Mouse (Mus musculus) MN1 (cell line): Measurements from ENCODE around the gene Tnnc1.
A peak's percentile ranks its signal among the peaks of the same experiment; 100 is the strongest.

Experiments used
- DNase-seq: peaks from one replicate; pipeline ENCODE4 v3.0.0-alpha.2; 2016; ENCODE audit warnings: low spot score

Tnnc1 gene

GRCm38 (mm10) chr14:31208084-31208483 lies at the start of gene Tnnc1:
Gene Tnnc1 (plus strand): TSS chr14:31208312.
- DNase-seq, result no peak

DNA sequence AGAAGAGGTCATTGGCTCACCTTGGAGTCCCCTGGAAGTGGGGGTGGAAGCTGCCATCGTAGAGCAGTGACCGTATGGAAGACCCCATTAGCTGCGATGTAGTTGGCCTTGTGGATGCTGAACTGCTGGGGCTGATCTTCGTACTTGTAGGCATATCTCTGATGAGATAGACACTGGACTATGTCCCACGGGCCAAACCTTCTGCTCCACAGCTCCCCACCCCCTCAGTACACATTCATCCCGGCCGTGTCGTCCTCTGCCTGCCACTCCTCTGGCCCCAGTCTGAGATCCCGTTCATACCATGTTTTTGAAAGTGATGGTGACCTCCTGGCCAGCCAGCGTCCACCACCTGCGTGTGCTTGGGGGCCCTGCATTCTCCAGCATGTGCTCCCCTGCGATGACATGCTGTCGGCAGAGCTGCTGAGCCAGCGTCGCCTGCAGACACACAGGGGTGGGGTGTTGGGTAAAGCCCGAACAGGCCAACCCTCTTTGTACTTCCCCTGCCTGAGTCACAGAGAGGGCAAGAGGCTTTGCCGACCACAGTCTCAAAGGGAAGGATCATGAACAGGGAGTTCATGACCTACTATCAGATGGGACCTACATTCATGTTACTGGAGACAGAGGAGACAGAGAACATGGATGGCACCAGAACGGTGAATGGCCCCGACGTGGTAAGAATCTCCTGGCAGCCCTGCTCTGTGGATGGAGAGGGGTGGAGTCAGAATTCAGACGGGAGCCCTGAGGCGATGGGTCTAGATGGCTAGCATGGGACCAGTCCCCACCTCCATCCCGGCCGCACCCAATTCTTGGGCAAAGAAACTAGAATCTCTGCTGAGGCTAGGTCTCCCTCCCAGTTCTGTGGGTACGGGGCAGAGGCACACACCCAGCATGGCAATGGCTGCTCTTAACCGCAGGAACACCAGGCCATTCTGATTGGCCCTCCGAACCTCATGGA lies 47.6 kb upstream of the Tnnc1 start:
- no peak for DNase-seq

- DNase-seq, result no peak
Observed at GRCm38 (mm10) chr14:31161191-31161590, 46.9 kb upstream of the Tnnc1 start.

- no peak for DNase-seq
Observed at GRCm38 (mm10) chr14:31161638-31162037, 46.5 kb upstream of the Tnnc1 start.

- no peak for DNase-seq
Observed at GRCm38 (mm10) chr14:31164067-31164466, 44.0 kb upstream of the Tnnc1 start.

DNA sequence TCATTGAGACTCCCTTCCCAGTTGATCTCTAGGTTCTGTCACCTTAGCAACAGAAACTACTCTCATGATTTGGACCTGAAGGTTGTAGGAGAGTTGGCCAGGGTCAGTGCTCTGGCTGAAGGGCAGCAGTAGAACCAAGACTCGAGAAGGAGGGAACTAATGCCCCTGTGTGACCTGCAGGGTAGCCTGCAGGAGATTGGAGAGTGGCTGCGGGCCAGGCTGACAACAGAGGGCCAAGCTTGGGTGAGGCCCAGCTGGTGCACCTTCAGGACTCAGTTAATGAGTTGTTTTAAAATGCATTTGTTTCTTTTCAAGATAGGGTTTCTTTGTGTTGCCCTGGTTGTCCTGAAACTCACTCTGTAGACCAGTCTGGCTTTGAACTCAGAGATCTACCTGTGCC lies 43.1 kb upstream of the Tnnc1 start:
- DNase-seq, result no peak

GRCm38 (mm10) chr14:31165458-31165857 lies 42.7 kb upstream of the Tnnc1 start:
- no peak for DNase-seq

DNA sequence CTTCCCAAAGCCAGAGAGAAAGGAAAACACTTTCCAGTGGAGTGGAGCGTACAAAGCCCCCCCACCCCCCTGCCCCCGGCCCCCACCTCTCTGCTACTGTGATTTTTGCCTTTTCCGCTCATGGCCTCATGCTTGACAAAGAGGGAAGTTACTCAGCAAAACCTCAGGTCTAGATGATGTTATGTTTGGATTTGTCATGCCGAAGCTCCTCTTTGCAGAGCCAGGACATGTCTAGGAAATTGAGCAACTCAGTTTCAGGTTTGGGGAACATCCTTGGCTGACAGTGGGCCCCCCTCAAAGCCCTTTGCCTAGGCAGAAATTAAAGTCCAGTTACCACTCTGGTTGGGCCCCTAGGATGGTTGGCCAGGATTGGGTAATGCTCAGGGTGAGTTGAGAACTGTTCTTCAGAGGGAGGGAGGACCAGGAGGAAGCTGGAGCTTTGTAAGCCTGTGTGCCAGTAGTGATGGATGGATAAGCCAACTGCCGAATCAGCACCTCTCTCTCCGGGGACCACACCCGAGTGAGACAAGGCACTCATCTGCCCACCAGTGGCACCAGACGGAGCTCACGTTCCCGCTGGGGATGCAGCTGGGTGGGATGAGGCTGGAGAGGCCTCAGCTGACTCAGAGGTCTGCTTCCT lies 42.0 kb upstream of the Tnnc1 start:
- peak; percentile 48 for DNase-seq

DNA sequence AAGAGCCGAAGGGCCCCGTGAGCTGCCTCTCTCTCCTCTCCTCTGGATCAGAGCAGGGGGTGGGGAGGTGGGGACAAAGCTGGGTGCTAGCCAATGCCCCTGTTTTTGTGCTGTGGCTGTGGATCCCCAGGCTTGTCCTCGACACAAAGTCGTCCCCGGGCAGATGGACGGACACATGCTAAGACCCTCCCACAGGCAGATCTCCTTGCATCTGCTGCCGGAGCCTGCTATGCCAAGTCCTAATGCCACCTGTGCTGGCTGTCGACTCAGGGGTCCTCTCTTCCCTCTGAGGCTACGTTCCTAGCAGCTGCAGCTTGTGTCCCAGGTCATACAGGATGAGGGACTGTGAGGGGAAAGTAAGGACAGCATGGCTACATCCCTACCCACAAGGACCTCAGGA lies 41.3 kb upstream of the Tnnc1 start:
- DNase-seq, result no peak

GRCm38 (mm10) chr14:31168425-31168824 lies 39.7 kb upstream of the Tnnc1 start, which contains the start of gene Stab1:
Gene Stab1 (minus strand): TSS chr14:31168641.
- no peak for DNase-seq

DNA sequence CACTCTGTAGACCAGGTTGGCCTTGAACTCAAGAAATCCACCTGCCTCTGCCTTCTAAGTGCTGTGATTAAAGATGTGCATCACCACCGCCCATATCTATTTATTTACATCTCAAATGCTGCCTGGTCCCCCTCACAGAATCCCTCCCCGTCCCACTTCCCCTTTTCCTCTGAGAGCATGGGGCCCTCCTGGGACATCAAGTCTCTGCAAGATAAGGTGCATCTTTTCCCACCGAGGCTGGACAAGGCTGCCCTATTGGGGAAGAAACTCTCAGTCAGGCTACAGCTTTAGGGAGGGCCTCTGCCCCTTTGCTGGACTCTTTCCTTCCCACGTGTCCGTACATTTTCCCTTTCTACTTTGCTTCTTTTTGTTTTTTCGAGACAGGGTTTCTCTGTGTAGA lies 38.6 kb upstream of the Tnnc1 start:
- DNase-seq, result no peak

DNA sequence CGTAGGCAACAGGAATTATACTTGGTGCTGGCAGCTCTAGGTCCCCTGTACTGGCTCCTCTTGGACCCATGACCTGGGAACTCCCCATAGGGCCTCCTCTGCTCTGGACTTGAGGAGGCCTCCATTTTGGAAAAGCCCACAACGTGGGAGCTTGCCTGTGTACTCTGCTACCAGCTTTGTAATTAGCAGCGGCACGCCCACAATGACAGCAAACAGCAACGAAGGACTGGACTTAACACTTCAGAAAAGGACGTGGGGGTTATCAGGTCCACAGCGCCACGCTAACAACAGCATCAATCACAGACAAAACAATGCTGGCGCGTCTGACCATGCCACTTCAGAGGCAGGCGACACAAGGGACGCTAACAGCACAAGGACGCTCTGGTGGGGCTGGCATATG lies 37.1 kb upstream of the Tnnc1 start:
- DNase-seq, result no peak

- DNase-seq, result peak; percentile 38
Observed at GRCm38 (mm10) chr14:31171386-31171785, 36.7 kb upstream of the Tnnc1 start.

DNA sequence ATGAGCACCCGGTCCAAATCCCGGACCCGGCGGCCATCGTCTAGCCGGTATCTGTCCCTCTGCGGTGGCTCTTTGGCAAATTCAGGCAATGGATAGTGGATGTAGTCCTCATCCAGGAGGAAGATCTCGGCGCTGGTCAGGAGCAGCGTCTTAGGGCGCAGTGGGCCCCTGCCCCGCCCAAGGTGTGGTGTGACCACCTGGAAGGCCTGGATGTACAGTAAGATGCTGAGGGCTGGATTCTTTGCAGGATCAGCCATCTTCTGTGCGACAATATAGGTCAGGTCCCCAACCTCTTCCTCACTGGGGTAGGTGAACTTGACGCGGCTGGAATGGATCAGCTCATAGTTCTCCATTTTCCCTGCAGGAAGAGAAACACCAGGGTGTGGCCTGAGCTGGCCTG lies 36.3 kb upstream of the Tnnc1 start:
- no peak for DNase-seq

GRCm38 (mm10) chr14:31172781-31173455 lies 35.2 kb upstream of the Tnnc1 start:
- DNase-seq, result no peak

- no peak for DNase-seq
Observed at GRCm38 (mm10) chr14:31173537-31173936, 34.6 kb upstream of the Tnnc1 start.

GRCm38 (mm10) chr14:31177287-31177686 lies 30.8 kb upstream of the Tnnc1 start:
- no peak for DNase-seq

GRCm38 (mm10) chr14:31177715-31178114 lies 30.4 kb upstream of the Tnnc1 start:
- no peak for DNase-seq

DNA sequence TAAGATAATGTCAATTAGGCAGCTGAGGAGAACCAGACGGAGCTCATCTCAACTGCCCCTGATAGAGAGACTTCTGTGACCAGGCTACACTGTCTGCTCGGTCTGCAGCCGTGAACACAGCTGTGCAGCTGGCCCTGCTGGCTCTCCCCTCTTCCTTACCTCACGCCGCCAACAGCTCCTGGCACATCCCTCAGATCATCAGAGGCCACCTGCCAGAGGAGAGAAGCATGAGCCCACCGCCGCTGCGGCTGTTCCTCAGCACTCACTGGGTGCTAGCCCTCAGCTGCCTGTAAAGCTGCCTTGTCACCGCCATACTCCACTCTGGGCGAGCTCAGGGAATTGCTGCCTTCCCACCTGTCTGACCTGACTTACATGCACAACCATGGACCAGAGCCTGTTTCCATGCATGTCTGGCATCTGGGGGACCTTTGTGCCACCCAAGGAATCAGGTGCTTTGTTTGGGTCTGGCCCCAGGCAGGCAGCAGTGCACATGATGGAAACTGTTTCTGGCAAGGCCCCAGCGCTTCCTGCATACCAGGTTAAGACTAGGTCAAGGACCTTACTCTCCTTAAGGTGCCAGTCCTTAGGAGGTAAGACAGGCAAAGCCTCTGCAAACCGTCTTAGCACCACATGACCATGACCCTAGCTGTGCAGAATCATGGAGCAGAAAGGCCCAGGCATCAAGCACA lies 28.3 kb upstream of the Tnnc1 start:
- DNase-seq, result peak; percentile 81

GRCm38 (mm10) chr14:31181512-31181911 lies 26.6 kb upstream of the Tnnc1 start:
- no peak for DNase-seq

- DNase-seq, result no peak
Observed at GRCm38 (mm10) chr14:31182786-31183290, 25.3 kb upstream of the Tnnc1 start.

DNA sequence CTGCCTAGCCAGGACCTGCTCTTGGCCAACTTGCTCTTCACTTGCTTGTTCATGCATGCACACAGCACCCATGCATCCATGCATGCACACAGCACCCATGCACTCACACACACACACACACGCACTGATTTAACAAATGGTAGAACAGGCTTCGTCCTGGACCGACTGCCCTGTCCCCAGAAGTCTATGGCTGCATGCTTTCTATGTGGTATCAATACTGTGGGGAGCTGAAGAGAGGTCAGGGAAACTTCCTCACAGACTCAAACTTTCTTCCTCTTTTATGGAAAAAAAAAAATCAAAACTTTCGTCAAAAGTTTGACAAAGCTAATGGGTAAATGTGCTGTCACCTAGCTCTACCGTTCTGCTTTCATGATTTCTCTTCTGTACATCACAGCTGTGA lies 24.6 kb upstream of the Tnnc1 start:
- DNase-seq, result no peak
